Mouse (Mus musculus): ENCODE results near the gene Il11ra1.

Il11ra1 gene

DNA sequence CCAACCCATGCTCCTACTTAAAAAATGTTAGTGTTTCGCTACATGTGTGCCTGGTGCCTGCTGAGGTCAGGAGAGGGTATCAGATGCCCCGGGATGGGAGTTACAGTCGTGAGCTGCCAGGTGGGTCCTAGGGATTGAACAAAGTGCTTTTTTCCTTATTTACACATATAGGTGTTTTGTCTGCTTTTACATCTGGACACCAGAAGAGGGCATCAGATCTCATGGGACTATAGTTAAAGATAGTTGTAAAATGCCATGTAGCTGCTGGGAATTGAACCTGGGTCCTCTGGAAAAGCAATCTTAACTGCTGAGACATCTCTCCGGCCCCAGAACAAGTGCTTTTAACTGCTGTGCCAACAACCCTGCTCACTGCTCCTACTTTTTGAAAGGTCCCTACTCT is 10.4 kb downstream of the Il11ra1 start:
- no peak for DNase-seq (ENCODE audit: low read depth)

DNA sequence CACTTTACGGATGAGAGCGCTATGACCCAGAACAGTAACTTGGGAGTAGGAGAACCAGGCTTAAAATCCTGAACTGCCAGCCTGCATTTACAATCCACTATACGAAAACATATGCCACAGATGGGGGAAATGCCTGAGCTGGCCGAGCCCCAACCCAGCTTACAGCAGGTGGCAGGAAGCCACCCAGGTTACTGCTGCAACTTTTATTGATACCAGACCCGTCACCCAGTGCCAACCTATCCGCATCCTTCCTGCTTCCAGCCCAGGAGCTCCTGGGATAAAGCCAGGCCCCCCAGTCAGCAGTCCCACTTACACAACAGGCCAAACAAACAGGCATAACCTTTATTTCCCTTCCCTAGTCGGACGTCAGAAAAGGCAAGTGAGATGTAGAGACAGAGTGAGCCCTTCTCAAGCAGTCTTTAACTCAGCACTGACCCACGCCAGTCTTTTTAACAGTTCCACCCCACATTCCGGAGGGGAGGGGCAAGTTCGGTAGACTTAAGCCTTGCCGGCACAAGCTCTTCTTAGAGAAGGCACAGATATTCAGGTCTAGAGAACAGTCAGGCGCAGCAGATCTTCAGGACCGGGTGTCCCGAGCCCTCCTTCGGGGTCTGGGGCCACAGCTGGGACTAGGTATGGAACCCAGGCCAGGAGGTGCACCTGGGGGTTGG is 12.1 kb downstream of the Il11ra1 start:
- DNase-seq (ENCODE audit: low read depth) = no peak

DNA sequence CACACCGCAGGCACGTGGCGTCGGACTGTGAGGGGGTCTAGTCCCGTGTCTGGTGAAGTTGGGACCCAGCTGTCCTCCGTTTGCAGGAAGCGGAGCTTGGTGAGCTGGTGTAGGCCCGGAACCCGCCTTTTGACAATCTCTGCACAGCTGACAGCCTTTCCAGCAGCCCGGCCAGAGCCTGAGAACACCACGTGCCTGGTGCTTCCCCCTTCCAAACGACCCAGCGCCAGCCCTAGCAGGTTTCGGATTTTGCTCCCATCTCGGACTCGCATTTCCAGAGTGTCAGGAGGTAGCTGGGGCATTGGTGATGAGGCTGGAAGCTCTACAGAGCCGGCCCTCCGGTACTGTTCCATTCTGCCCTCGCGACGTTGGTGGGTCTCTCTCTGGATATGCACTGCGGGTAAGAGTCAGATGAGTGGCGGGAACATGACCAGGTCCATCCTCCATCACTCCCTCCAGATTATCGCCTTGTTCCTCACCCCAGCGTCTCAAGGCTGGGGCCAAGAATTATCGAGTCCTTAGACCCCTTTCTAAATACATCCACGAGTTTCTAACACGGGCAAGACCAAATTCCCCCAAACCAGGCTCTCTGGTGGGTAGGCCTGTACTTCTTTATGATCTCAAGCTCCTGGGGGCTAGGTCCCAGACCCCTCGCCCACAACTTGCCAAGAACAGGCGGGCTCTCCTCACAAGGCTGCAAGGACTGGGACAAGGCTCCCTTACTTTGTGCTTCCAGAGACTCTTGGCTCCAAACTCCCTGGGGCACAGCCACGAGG is 12.8 kb downstream of the Il11ra1 start:
- DNase-seq (ENCODE audit: low read depth) = no peak

DNA sequence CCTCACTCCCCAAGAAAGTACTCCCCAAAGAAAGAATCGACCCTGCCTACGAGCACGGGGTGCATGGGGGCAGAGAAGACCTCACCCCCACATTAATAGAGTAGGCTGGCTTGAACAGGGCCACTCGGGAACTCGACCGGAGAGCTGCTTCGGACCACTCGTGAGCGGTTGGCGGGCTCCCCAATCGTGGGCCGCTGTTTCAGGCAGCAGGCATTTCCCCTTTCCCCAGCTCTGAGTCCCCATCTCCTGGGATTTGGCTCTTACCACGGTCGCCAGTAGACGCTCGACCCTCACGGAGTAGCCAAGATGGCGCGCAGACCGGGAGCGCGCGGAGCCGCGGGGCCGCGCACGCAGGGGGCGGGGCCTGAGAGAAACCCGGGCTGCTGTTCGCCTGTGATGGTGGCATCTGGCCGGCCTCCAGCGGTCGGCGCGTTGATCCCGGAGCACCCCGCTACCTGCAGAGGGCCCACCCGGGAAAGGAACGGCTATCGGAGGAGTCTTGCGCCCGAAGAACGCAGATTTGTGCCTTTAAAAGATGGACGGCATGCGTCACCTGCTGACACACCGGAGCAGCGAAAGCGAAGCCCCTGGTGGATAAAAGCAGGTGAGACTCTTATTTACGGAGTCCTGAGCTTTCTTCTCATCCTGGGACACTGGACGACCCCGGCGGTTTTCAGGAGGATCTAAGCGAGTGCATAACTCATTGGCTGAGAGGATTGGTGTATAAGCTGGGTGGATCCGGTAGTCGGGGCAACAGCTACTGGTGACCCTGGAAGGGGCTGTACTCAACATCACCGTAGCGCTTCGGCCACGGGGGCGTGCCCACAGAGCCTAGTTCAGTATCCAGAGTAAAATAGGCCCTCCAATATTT is 13.6 kb downstream of the Il11ra1 start, which contains the start of gene Rpp25l:
TSS of gene Rpp25l (minus strand) at position 338 of the 871 bp plus-strand sequence.
- no peak for DNase-seq (ENCODE audit: low read depth)

DNA sequence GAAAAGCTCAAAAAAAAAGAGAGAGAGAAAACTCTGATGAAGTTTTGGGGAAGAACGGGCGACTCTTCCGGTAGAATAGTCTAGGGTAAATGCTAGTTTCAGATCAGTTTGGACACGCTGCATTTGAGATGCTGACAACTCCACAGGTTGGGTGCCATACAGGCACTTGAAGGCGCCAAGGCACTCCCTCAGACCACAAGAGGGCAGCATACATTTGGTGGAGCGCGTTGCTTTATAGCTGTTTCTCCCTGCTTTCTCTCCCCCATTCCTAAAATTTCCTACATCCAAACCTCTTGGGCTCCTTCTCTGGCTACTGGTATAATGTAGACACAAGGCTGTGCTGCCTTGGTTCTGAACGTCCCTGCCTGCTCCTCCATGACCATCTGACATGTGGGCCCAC is 14.5 kb downstream of the Il11ra1 start:
- no peak for DNase-seq (ENCODE audit: low read depth)

DNA sequence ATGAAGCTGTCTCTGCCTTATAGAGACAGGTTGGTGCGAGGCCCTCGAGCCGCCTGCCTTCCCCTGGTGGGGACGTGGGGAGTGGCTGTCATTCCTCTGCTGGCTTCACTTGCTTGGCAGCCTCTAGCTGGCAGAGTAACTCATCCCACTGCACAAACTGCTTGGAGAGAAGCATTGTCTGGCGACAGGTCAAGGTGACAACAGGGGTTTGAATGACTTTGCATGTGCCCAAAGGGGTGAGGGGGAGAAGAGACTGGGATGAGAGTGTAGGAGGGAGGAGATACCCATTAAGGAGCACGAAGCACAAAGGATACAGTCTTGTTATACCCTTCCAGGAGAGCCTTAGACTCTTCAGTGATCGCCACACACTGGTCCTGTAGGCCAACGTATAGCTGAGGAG is 15.3 kb downstream of the Il11ra1 start:
- no peak for DNase-seq (ENCODE audit: low read depth)

DNA sequence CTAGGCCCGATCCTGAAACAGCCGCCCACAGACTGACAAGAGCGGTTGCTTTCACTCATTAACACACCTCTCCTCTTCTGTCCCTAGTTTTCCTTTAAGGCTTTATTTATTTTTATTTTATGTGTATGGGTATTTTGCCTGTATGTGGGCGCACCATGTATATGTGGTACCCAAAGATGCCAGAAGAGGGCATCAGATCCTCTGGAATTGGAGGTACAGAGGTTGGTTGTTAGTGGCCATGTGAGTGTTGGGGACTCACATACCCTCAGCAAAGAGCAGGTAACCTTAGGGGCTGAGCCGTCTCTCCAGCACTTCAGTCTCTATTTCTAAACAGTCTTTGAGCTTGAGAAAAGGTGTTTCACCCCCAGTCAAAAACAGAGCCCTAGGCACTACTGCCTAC is 15.8 kb downstream of the Il11ra1 start:
- DNase-seq (ENCODE audit: low read depth) = no peak

DNA sequence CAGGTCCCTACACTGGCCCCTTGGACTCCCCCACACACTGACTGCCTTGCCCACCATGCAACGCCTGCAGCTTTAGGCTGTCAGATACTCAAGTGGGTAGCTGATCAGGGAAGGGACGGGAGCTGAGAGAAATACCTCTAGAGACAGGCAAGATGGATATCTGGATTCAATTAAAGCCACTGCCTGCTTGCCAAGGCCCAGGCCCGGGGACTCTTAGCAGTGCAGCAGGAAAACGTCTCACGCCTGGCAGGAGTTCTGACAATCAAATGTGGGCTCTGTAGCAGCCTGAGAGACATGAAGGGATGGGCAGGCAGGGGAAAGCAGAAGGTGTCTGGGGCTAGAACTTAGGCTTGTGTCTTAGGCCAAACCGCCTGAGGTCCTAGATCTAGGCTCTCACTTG is 17.0 kb downstream of the Il11ra1 start:
- no peak for DNase-seq (ENCODE audit: low read depth)

DNA sequence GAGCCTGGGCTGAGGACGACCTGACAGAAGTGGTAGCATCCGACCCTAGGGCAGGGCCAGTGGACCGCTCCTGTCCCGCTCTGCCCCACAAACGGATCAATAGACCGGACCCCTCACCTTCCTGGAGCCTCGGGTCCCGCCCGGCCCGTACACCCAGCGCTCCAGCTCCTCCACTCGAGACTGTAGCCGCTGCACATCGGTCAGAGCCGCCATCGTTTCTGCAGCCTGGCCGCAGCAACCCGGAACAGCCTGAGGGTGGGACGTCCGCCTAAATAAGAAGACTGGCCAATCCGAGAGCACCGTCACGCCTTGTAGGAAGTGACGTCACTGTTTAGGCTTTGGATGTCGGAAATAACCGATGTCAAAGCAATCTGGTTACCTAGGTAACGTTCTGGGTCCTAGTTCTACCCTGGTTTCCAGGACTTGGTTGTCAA is 23.1 kb downstream of the Il11ra1 start, which contains the start of gene Dctn3:
TSS of gene Dctn3 (minus strand) at position 253 of the 434 bp plus-strand sequence.
- DNase-seq (ENCODE audit: low read depth) = peak; percentile 87

DNA sequence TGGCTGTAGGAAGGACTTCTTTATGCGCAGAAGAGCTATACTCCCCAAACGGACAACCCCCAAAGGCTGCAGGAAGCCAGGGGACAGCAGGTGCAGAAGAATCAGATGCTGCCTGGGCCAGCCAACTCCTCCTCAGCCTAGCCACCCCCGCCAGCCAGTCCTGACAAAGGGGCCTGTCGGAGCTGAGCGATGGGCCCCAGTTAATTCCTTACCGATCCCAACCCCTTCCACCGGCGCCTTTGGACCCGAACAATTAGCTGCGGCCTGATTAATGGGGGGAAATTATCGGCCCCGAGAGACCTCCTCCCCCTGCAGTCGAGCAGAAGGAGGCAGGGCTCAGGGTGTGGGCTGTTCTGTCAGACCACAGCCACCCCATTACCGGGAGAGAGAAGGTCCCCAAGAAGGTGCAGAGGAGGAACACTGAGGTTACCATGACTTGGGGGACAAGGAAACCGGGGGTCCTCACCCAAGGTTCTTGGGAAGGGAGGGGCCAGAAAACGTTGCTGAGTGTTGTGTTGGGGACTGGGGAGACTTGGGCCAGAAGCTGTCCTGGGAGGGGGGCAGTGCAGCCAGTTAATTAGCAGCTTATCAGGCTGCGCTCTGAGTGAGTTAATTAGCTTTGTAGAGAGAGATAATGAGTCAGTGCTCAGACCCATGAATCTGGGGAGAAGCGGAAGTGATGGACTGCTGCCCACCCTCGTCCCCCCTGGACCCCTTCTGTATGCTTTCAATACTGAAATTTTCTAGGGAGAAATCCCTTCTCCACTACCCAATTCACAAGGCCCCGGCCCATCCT is 27.2 kb downstream of the Il11ra1 start:
- no peak for DNase-seq (ENCODE audit: low read depth)

DNA sequence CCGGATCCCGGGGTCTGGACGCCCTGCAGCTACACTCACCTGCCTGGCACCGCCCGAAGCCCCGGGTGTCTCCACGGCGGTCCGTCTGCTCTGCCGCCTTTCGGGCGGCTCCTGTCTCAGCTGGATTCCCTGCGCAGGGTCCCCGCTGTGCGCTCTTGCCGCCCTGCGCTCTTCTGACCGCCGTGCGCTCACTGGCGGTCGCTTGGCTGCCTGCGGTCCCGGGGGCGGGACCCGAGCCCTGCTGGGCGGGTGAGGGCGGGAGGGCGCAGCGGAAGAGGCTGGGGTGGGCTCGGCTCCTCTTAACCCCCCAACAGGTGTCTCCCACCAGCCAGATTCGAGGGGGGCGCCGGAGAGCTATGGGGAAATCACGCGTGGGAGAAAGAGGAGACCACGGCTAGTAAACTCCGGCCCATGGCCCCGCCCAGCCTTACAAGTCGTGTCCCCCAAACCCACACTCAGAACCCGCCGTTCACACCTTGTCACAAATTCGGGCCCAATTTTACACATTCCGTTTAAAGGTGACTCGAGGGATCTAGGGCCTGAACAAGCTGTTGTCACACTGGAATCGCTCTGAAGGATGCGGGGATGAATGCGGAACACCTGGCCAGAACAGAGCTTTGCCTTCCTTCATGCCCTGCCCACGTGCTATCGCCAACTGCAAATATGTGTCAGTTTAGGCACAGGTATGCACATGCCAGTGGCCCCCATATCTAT is 31.4 kb downstream of the Il11ra1 start, which contains the start of gene Arid3c:
TSS of gene Arid3c (minus strand) at position 91 of the 714 bp plus-strand sequence.
- DNase-seq (ENCODE audit: low read depth) = no peak

DNA sequence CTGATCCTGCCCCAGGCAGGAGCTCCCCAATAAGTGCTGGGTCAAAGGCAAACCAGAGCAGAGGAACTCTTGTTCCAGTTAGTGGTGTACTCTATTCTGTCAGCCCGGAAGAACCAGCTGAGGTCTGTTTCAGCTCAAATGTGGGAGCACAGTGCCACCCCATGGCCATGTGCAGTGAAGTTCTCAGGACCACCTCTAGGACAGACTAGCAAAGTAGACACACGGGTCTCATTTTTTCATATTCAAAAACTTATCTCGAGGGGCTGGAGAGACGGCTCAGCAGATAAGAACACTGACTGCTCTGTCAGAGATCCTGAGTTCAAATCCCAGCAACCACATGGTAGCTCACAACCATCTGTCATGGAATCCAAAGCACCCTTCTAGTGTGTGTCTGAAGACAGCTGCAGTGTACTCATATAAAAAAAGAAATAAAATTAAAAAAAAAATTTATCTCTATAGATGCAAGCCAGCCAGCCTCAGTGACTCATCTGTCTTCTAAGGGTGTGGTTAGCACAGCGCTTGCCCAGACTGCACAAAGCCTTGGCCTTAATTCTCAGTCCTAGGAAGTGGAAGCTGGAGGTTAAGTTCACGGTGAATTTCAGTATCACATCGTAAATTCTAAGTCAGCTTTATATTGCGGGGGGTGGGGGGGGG is 37.9 kb downstream of the Il11ra1 start:
- no peak for DNase-seq (ENCODE audit: low read depth)

DNA sequence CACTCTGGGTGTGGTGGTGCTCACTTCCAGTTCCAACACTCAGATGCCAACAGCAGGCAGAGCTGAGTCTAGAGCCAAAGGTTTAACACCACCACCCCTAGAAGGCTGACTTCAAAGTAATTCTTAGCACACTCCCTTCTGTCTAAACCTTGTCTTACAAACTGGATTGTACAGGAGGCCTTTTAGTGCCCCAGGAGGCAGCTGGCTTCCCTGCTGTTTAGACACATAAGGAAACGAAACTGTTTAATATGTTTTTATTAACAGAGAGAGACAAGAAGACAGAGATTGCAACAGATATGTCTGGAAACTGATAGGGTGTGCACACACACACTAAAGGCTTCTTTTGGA is 38.4 kb downstream of the Il11ra1 start:
- no peak for DNase-seq (ENCODE audit: low read depth)

DNA sequence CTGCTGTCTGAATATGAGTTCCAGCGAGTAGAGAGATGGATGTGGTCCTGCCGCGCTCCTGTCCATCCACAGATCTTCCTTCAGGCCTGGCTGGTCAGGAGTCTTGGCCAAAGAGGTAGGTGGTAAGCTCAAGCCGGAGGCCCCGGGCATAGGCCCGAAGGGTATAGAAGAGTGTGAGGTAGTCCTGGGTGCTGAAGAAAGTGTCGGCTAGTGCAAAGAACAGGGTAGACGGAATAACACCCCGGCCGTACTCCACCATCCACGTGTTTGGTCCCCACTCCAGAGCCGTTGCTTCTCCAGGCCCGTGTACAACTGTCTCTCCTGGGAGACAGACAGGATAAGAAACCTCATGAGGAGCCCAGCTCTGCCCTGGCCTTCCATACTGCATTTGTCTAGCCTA is 39.5 kb downstream of the Il11ra1 start:
- DNase-seq (ENCODE audit: low read depth) = no peak

DNA sequence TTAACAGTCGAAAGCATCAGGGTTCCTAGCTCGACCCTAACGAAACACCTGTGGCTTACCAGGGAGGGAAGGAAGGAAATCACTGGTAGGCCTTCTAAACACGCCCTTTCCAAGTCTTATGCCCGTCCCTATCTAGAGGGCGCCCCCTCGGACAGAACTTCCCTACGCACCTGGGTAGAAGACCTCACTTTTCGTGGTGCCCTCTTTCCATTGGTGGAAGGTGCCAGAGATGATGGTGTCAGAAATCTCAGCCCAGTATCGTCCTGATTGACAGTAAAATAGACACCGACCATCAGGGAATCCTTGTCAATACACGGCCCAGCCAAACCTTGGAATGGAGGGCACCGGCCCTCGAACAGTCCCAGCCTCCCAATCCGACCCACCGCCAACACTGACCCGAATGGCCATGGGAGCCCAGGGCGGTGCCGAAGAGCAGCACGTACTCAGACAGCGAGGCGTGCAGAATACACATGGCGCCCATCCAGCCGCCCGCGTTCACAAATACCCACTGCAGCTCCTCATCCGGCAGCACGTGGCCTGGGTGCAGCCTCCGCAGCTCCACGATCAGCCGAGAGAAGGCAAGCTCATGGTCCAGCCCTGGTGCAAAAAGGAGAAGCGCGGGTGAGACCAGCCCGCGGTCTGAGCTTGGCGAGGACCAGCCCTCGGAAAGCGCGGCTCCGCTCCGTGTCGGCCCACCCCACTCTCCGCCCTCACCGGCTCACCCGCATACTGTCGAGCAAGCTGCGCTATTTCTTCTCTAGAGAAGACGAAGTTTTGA is 40.8 kb downstream of the Il11ra1 start:
- no peak for DNase-seq (ENCODE audit: low read depth)

DNA sequence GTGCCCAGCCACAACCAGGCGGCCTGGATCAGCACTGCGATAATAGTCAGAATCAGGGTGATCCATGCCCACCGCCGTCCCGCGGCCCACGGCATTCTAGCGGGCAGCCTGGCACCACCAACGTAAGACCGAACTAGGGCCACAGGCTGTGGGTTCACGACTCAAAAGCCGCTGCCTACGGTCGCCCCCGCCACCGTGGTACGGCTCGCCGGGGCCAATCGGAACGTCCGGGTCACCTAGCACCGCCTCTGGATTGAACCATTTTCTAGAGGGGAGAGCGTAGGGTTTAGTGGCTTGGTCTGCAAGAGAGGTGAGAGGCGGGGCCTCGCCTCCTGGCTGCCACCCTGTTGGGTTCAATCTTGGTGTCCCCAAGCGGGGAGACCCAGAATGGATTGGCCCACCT is 41.4 kb downstream of the Il11ra1 start:
- DNase-seq (ENCODE audit: low read depth) = peak; percentile 92

DNA sequence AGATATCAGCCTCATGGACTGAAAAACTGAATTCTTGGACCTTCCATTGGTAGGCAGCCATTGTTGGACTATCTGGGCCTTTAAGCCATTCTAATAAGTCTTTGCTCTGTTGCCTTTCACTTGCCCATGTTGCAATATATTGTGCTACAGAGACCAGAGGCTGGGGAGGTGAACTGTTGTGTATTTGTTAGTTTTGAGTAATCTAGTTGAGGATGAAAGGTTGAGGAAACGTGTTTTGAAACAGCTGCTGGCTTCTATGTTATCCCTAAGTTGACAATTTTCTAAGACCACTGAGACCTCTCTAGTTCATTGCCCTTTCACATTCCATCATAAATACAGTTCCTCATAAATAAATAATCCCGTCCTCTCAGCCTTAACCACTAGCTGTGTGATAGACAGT is 44.3 kb downstream of the Il11ra1 start:
- DNase-seq (ENCODE audit: low read depth) = no peak

DNA sequence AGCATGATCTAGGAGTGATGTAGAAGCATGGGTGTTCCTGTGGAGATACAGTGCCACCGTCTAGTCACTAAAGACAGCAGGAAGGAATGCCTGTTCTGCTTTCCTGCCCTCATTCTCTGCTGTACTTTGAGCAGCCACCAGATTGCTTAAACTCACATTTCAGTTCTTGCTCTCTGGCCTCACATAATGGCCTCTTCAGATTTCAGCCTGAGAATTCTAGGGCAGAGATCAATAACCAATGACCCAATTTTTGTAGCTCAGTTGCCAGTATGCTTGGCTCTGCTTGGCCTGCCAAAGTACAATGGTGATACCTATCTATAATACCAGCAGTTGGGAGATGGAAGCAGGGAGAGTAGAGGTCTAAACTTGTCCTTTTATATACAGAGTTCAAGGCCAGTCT is 45.2 kb downstream of the Il11ra1 start:
- DNase-seq (ENCODE audit: low read depth) = no peak

DNA sequence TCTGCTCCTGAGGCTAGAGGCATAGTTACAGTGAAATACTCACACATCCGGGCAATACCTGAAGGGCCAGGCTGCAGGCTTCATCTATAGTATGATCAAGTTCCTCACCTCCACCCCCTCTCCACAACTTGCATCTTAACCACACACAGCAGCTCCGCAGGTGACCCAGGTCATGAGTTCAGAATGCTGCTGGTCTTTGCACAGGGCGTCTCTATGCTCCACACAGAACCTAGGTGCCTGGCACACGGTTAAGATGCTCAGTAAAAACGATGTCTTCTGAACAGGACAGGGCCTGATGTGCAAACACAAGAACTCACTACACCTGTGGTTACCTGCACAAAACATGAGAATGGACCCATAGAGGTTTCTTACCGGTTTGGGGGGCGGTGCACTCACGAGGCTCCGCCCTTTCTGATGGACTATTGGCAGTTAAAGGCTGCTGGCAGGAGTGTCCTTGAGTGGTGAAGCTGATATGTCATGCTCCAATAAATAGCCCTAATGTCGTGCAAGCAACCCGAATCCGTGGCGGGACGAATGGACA is 55.1 kb downstream of the Il11ra1 start, which contains the start of gene Galt:
TSS of gene Galt (plus strand) at position 432 of the 541 bp plus-strand sequence.
- no peak for DNase-seq (ENCODE audit: low read depth)

Data from fibroblast of lung, adult 2 months (primary cell).